Mouse (Mus musculus) neural tube, embryonic 11.5 days (tissue): ENCODE data around the gene Gbx1. TPM values are rescaled to one million over a fixed set of nuclear protein-coding genes. Genes with fewer than 3 reads are reported as not detected.

Experiments used
- ATAC-seq: fragments of 200-750 bp; cut with Nextera tagmentation; 2 replicates; pipeline ENCODE4 v1.8.0; 2017; ENCODE audit warnings: moderate number of reproducible peaks, mild to moderate bottlenecking, moderate TSS enrichment, moderate library complexity; ENCODE audit not compliant: insufficient read depth, low FRiP score, low TSS enrichment
- DNase-seq: peaks from one replicate; pipeline ENCODE4 v3.0.0-alpha.2; 2015; ENCODE audit warnings: low spot score
- H3K27ac ChIP-seq: fragments of 300-500 bp; sonication (generic); 2 replicates; pipeline ENCODE4 v1.5.1; 2014; ENCODE audit warnings: low read depth, mild to moderate bottlenecking, low read length
- H3K27me3 ChIP-seq: fragments of 300-500 bp; sonication (generic); 2 replicates; pipeline ENCODE4 v1.6.1; 2014; ENCODE audit warnings: mild to moderate bottlenecking, low read length, mixed read lengths; ENCODE audit not compliant: control insufficient read depth, insufficient read depth
- H3K36me3 ChIP-seq: fragments of 300-500 bp; sonication (generic); 2 replicates; pipeline ENCODE4 v1.6.1; 2014; ENCODE audit warnings: mild to moderate bottlenecking, low read length, moderate library complexity, mixed read lengths; ENCODE audit not compliant: control insufficient read depth, insufficient read depth
- H3K4me1 ChIP-seq: fragments of 300-500 bp; sonication (generic); 2 replicates; pipeline ENCODE4 v1.6.1; 2014; ENCODE audit warnings: low read length, mixed read lengths; ENCODE audit not compliant: control insufficient read depth, insufficient read depth
- H3K4me2 ChIP-seq: fragments of 300-500 bp; sonication (generic); 2 replicates; pipeline ENCODE4 v1.6.1; 2014; ENCODE audit warnings: low read depth, mild to moderate bottlenecking, moderate library complexity
- H3K4me3 ChIP-seq: fragments of 300-500 bp; sonication (generic); 2 replicates; pipeline ENCODE4 v1.5.1; 2014; ENCODE audit warnings: low read depth, low read length
- H3K9ac ChIP-seq: fragments of 300-500 bp; sonication (generic); 2 replicates; pipeline ENCODE4 v1.6.1; 2014; ENCODE audit warnings: mild to moderate bottlenecking, low read length
- H3K9me3 ChIP-seq: fragments of 300-500 bp; sonication (generic); 2 replicates; pipeline ENCODE4 v1.6.1; 2016; ENCODE audit warnings: low read length; ENCODE audit not compliant: control insufficient read depth
- WGBS: fragments of 180-500 bp; shearing (Covaris S2); extraction: QIAGEN DNeasy Blood & Tissue Kit; methylation state at CpG from one replicate; pipeline ENCODE4 v1.1.7; 2014; 5-methylcytosine and 5-hydroxymethylcytosine counted together
- polyA plus RNA-seq: library from polyadenylated mRNA; unstranded; fragments of >200 nt; fragmentation: Nextera tagmentation; extraction: Ambion mirVana; gene quantifications from 2 replicates; pipeline ENCODE4 v1.2.1, GENCODE M21; 2014

Gbx1 gene
- polyA plus RNA-seq, 1 experiment from 2014 or later: 1.3 TPM

DNA sequence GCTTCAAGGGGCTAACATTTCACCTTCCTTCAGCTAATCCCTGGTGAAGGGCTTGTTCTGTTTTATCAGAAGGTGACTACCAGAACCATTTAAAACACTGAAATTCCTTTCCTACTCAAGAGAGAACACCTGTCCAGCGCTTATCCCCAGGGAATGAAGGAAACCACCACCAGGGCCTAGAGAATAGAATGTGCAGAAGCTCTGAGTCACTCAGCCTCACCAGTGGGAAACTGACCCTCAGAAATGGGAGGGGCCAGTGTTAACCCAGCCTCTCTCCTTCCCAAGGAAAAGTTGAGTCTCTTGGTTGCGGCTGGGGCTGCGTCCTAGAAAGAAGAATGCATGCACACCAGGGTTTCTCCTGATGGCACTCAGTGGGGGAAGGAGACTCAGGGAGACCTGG is 71.9 kb downstream of the Gbx1 start:
- peaks cover 37% of the 10 kb centered on the region for H3K4me1 ChIP-seq
- peak overlapping the region; percentile 35 for H3K9ac ChIP-seq
- DNase-seq: no peak

DNA sequence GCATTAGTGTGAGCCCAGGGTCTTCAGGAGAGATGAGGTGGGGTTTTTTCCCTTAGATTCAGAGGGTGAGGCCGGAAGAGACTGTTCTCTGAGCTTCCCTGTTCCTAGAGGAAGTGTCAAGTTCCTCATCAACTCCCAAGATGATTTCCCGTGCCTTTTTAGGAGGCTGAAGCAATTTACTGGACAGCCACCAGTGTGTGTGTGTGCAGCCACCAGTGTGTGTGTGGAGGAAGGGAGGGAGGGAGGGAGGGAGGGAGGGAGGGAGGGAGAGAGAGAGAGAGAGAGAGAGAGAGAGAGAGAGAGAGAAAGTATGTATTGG is 73.1 kb downstream of the Gbx1 start:
- peaks cover 2% of the 10 kb centered on the region; the same call in 1 of the 2 replicates for H3K36me3 ChIP-seq
- peak overlapping the region; percentile 63; the same call in 1 of the 2 replicates for H3K27ac ChIP-seq
- H3K4me2 ChIP-seq: peak overlapping the region; percentile 93
- WGBS: 8% methylated on average over 2 of the region's 2 CpGs
- peak overlapping the region; percentile 96 for H3K9ac ChIP-seq
- H3K4me3 ChIP-seq: peak overlapping the region; percentile 92
- H3K9me3 ChIP-seq: no peaks in the 10 kb centered on the region
- no peak for DNase-seq
- ATAC-seq: no peak
- H3K27me3 ChIP-seq: no peaks in the 10 kb centered on the region
- peaks cover 37% of the 10 kb centered on the region for H3K4me1 ChIP-seq

More for the DNA sequence above, 71.9 kb downstream of the Gbx1 start:
- Histone ChIP-seq H3K36me3 (peaks cover 2% of the 10 kb centered on the region; the same call in 1 of the 2 replicates), H3K4me3 (peak overlapping the region; percentile 4), H3K27me3 (no peaks in the 10 kb centered on the region), H3K4me2 (peak overlapping the region; percentile 20), H3K9me3 (no peaks in the 10 kb centered on the region), H3K27ac (0 out of 2 replicates have a peak overlapping the region, but pooled peaks have one; percentile 20)
- ATAC-seq: no peak
- 58% methylated on average over 3 of the region's 3 CpGs for WGBS

DNA sequence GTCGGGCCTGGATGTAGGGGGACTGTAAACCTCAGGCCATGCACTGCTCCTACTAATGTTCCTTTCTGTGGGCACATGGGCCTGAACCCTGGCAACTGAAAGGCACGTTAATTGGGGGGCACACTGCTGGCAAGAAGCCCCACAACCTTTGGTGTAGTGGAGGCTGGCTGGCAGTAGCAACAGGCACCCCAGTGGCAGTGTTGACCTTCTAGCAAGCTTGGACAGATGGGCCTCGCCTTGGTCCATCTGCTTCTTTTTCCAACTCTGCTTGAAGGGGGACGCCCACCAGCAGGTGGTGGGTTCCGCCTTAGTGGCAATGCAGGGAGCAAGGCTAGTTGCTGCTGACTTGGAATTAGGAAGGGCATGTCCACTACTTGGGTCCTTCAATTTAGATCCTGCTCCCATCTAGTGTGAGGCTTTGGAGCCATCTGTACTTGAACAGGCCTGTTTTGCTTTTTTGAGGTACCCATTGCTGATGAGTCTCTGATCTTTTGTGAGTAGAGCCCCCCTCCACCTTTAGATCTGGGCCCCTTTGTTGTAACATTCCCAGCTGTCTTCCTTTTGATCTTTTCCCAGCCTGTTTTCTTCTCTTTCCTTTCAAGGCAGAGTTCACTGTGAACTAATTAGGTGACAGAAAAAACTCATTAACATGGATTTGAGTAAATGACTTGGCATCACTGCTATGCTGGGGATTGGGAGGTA is 73.6 kb downstream of the Gbx1 start:
- WGBS: 5% methylated on average over 5 of the region's 5 CpGs
- no peak for ATAC-seq
- H3K4me1 ChIP-seq: peaks cover 37% of the 10 kb centered on the region
- no peak for DNase-seq
- peaks cover 2% of the 10 kb centered on the region; the same call in 1 of the 2 replicates for H3K36me3 ChIP-seq
- H3K27ac ChIP-seq: peak overlapping the region; percentile 63
- H3K4me2 ChIP-seq: peak overlapping the region; percentile 93
- H3K4me3 ChIP-seq: peak overlapping the region; percentile 92
- no peaks in the 10 kb centered on the region for H3K27me3 ChIP-seq
- H3K9ac ChIP-seq: peak overlapping the region; percentile 96
- H3K9me3 ChIP-seq: no peaks in the 10 kb centered on the region

Other genes starting within 250 kb of the Gbx1 start
- gene Kcnh2, start 175.6 kb downstream of the Gbx1 start, polyA plus RNA-seq: 16.5 and 18.6 TPM in 2 replicates
- gene Nos3, start 162.4 kb downstream of the Gbx1 start, polyA plus RNA-seq: 6.1 and 6.7 TPM in 2 replicates
- gene Atg9b, start 135.1 kb downstream of the Gbx1 start, polyA plus RNA-seq: 0.54 and 0.89 TPM in 2 replicates
- 45.8 and 47.0 TPM in 2 replicates for gene Abcb8, start 133.5 kb downstream of the Gbx1 start, polyA plus RNA-seq
- gene Asic3, start 113.8 kb downstream of the Gbx1 start, polyA plus RNA-seq: 0.12 and 0.54 TPM in 2 replicates
- 59.1 and 64.9 TPM in 2 replicates for gene Cdk5, start 103.7 kb downstream of the Gbx1 start, polyA plus RNA-seq
- gene Slc4a2, start 103.4 kb downstream of the Gbx1 start, polyA plus RNA-seq: 18.0 and 18.1 TPM in 2 replicates
- 89.7 and 93.7 TPM in 2 replicates for gene Fastk, start 81.9 kb downstream of the Gbx1 start, polyA plus RNA-seq
- 31.5 and 33.1 TPM in 2 replicates for gene Tmub1, start 79.3 kb downstream of the Gbx1 start, polyA plus RNA-seq
- 61.0 and 72.0 TPM in 2 replicates for gene Agap3, start 75.0 kb downstream of the Gbx1 start, polyA plus RNA-seq
- gene Asb10, start 13.8 kb upstream of the Gbx1 start, polyA plus RNA-seq: 0.38 TPM in 1 of 2 replicates, not detected in the other
- gene 4931409K22Rik, start 29.6 kb upstream of the Gbx1 start, polyA plus RNA-seq: not detected in 2 replicates
- gene Abcf2, start 50.3 kb upstream of the Gbx1 start, polyA plus RNA-seq: 136 and 147 TPM in 2 replicates
- 10.3 and 13.0 TPM in 2 replicates for gene Chpf2, start 59.5 kb upstream of the Gbx1 start, polyA plus RNA-seq
- 43.7 and 49.3 TPM in 2 replicates for gene Smarcd3, start 97.2 kb upstream of the Gbx1 start, polyA plus RNA-seq
- gene Nub1, start 158.3 kb upstream of the Gbx1 start, polyA plus RNA-seq: 40.5 and 41.8 TPM in 2 replicates
- 14.2 and 16.9 TPM in 2 replicates for gene Wdr86, start 203.5 kb upstream of the Gbx1 start, polyA plus RNA-seq
- gene Crygn, start 230.8 kb upstream of the Gbx1 start, polyA plus RNA-seq: not detected in 2 replicates